9 mouse cellular contexts compared by ENCODE assay signal in the genomic region with DNA sequence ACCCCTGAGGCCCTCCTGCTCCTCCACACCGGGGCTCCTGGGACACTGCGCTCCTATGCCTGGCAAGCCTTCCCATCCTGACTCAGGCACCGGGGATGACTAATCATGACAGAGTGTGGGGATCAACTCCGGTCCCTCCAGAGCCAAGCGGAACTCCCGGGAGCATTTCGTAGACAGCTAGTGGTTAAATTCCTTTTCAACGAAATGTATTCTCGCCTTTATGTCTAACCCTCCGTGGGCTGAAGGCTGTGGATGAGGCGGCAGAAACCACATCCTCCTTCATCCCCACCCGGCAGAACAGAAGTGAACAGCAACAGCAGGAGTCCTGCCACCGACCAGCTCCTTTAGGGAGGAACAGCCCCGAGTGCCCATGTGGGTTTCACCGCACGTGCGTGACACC.
A peak's percentile ranks its signal among the peaks of the same experiment; 100 is the strongest.
DNase-seq lines count a peak whose midpoint lies in the region; ATAC-seq and TF ChIP-seq lines count a peak whose summit lies in the region.
"Had no signal": no experiment of that assay in that cellular context is flagged by ENCODE, and none has a peak within 500 bp of the region (broad histone marks: within the 10 kb centered on the region; RNA-seq: fewer than 3 reads in every experiment).

No protein-coding gene starts in this region.

- TF ChIP-seq CTCF in Patski (IDR thresholded peaks at IDR 0.05): no peak

- CTCF ChIA-PET in Patski (lab: Charles Lee): no interaction called here

- DNase-seq in kidney, adult 18-20 months: no peak
- DNase-seq in Patski (ENCODE audit: low read depth, low spot score): peak; percentile 64
- DNase-seq in lung, postnatal 4 days: no peak
- DNase-seq in kidney, adult 11 months: no peak

- peaks cover 2% of the 10 kb centered on the region; the same call in 1 of the 2 replicates for H3K4me1 ChIP-seq in kidney, embryonic 16.5 days (ENCODE audit: insufficient read depth, low read length)
- peaks cover 73% of the 10 kb centered on the region for H3K4me1 ChIP-seq in embryonic facial prominence, embryonic 13.5 days
- peaks cover 26% of the 10 kb centered on the region for H3K4me1 ChIP-seq in kidney, embryonic 15.5 days

- in situ Hi-C loops in Patski (cut with MboI; ENCODE audit: low pct_unique_long_range_greater_than_20kb): no loop called here

- no peak overlapping the region for H3K4me2 ChIP-seq in kidney, embryonic 16.5 days (replicated peaks; ENCODE audit: low read depth, low read length)
- H3K4me2 ChIP-seq in embryonic facial prominence, embryonic 13.5 days: no peak overlapping the region
- no peak overlapping the region for H3K4me2 ChIP-seq in kidney, embryonic 15.5 days

- H3K4me3 ChIP-seq in kidney, embryonic 16.5 days (ENCODE audit: low read length): no peak overlapping the region
- no peak overlapping the region for H3K4me3 ChIP-seq in embryonic facial prominence, embryonic 13.5 days
- H3K4me3 ChIP-seq in kidney, embryonic 15.5 days (replicated peaks): no peak overlapping the region

- 0 out of 2 replicates have a peak, but pooled peaks have one; percentile 42 for ATAC-seq in kidney, embryonic 16.5 days (ENCODE audit: low FRiP score, low TSS enrichment)
- ATAC-seq in Patski: peak; percentile 81
- no peak for ATAC-seq in embryonic facial prominence, embryonic 13.5 days (ENCODE audit: insufficient number of reproducible peaks, insufficient read depth, low FRiP score, low TSS enrichment, low read depth)
- ATAC-seq in hematopoietic stem cell, adult 5-6 weeks (replicated peaks in 1 of 2; ENCODE audit: insufficient read depth in 1 of 2, low FRiP score in 2 of 2, low TSS enrichment in 1 of 2, low read depth in 1 of 2, poor library complexity in 2 of 2, severe bottlenecking in 2 of 2): peak; percentile 54 to 70
- ATAC-seq in kidney, embryonic 15.5 days (replicated peaks; ENCODE audit: low FRiP score): no peak
- ATAC-seq: forebrain, embryonic 14.5 days had no signal

- no peak overlapping the region for H3K9ac ChIP-seq in kidney, embryonic 16.5 days (replicated peaks; ENCODE audit: low read length)
- no peak overlapping the region for H3K9ac ChIP-seq in embryonic facial prominence, embryonic 13.5 days
- no peak overlapping the region for H3K9ac ChIP-seq in kidney, embryonic 15.5 days

- H3K27ac ChIP-seq in kidney, embryonic 16.5 days (ENCODE audit: low read length): no peak overlapping the region
- H3K27ac ChIP-seq in embryonic facial prominence, embryonic 13.5 days: 0 out of 2 replicates have a peak overlapping the region, but pooled peaks have one; percentile 22
- no peak overlapping the region for H3K27ac ChIP-seq in kidney, embryonic 15.5 days

- POLR2A ChIA-PET in Patski (lab: Charles Lee): interaction anchor here (0.6 kb wide), 1 partner anchor 40 kb away, joined by 3 read pairs; no protein-coding TSS in a partner anchor

- H3K27me3 ChIP-seq in kidney, embryonic 16.5 days (ENCODE audit: insufficient read depth, low read length): peaks cover 42% of the 10 kb centered on the region
- peaks cover 13% of the 10 kb centered on the region for H3K27me3 ChIP-seq in Patski
- H3K27me3 ChIP-seq in embryonic facial prominence, embryonic 13.5 days: peaks cover 57% of the 10 kb centered on the region
- H3K27me3 ChIP-seq in kidney, embryonic 15.5 days: peaks cover 85% of the 10 kb centered on the region

- WGBS in kidney, embryonic 16.5 days: 59% methylated on average over 17 of the region's 17 CpGs
- 35% methylated on average over 17 of the region's 17 CpGs for WGBS in embryonic facial prominence, embryonic 13.5 days
- 58% methylated on average over 17 of the region's 17 CpGs for WGBS in kidney, embryonic 15.5 days

- H3K9me3 ChIP-seq in kidney, embryonic 16.5 days (ENCODE audit: low read length): no peaks in the 10 kb centered on the region
- H3K9me3 ChIP-seq in embryonic facial prominence, embryonic 13.5 days: no peaks in the 10 kb centered on the region
- H3K9me3 ChIP-seq in kidney, embryonic 15.5 days (replicated peaks): no peaks in the 10 kb centered on the region

- H3K36me3 ChIP-seq in kidney, embryonic 16.5 days (ENCODE audit: insufficient read depth, low read length): no peaks in the 10 kb centered on the region
- no peaks in the 10 kb centered on the region for H3K36me3 ChIP-seq in embryonic facial prominence, embryonic 13.5 days
- no peaks in the 10 kb centered on the region for H3K36me3 ChIP-seq in kidney, embryonic 15.5 days

Comparison
In these comparisons a context has a peak if more than half of its experiments do, and no peak if none do; other contexts are left out.
1. ATAC-seq: peak in kidney, embryonic 16.5 days (single experiment), Patski (single experiment) and hematopoietic stem cell, adult 5-6 weeks (2 of 2); none in embryonic facial prominence, embryonic 13.5 days (single experiment) and kidney, embryonic 15.5 days (single experiment).